Mouse (Mus musculus) spleen, postnatal 10 days (tissue): ENCODE data around the gene Krt33a.

ENCODE experiments used
- DNase-seq, 2 experiments: peaks; one replicate each; pipeline ENCODE4 v3.0.0; 2021 to 2022; ENCODE audit warnings: low spot score in 2 of 2

Gene Krt33a

DNA sequence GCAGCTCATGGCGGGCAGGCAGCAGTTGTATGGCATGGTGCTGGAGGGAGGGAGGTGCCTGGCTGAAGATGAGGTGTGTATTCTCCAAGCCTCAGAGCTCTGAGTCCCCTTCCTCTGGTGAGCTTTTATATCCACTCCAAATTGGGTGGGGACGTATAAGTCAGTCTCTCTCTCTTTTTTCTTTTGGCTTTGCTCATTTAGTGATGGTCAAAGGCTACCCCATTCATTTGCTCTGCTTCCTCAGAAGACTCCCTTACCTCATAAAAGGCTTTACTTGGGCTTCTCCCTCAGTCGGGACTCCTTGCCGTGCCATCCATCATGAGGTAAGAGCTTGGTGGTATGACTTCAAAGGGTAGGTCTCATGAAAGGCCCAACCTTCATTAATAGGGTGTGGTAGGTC, at the start of gene Krt33a:
Gene Krt33a (minus strand): TSS at position 101 of the 400 bp plus-strand sequence.
- no peak for DNase-seq

DNA sequence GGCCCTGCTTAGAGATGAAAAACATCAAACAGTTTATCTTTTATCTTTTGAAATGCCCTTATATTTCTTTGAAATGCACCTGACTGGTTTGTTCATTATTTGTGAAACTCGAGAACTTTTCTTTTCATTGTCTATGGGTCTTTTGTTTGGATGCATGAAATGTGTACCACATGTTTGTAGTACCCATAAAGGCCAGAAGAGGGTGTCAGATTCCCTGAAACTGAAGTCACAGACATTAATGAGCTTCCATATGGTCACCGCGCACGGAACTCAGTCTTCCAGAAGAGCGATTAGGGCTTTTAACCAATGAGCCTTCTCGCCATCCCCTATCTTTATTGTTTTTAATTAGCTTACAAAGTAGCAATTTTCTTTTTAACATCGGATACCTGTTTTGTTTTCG, 42.9 kb upstream of the Krt33a start:
- no peak for DNase-seq

DNA sequence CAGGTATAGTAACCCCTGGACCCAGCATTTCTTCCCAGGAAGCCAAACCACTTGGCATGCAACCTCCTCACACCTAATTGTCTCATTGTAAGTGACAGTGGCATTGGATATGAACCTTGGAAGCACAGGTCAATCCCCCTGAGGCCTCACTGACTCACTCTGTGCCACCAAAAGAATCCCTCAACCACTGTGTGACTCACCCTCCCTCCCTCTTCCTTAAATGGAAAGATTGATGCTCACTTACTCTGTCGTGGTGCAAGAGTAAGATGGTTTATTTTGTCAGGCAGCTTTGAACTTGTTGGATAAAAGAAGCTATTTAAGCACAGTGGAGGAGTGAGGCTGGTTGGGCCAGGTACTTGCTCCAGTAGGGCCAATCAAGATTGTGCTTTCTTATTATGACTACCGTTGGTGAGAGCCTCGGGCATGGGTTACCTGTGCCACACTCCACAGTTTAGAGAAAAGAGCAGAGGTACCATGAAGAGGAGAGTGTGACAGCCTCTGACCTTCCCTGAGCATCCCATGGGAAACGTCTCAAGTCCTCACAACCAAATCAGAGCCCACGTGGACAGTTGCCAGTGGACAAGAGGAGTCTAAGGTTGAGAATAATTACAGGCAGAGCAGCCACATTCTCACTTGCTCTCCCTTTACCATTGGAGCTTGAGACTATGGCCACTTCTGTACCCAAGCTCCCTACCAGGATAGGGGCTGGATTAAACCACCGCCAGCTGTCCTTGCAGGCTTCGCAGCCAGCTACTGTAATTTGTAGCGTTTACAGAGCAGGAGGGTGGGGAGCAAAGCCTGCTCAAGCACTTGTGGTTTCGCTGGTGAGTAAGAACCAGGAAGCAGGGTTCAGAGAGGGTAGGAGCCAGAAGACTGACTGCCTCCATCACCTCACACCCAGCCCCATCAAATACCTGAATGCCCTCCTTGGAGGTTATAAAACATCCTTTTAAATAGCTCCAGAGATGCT, 40.0 kb upstream of the Krt33a start:
- no peak for DNase-seq

DNA sequence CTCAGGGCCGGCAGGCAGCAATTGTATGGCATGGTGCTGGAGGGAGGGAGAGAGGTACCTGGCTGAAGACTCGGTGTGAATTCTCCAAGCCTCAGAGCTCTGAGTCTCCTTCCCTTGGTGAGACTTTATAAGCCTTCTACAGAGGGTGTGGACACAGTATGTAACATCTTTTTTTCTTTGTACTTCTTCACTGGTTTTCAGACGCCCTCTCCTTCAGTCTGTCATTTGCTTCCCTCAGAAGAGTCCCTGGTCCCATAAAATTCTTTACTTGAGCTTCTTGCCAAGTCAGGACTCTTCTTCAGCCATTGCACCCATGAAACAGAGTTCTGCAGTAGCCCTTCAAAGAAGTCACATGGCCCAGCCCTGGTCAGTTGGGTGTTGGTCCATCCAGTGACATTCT, 34.4 kb upstream of the Krt33a start, which contains the start of gene Krt31:
Gene Krt31 (minus strand): TSS at position 101 of the 400 bp plus-strand sequence.
- no peak for DNase-seq

DNA sequence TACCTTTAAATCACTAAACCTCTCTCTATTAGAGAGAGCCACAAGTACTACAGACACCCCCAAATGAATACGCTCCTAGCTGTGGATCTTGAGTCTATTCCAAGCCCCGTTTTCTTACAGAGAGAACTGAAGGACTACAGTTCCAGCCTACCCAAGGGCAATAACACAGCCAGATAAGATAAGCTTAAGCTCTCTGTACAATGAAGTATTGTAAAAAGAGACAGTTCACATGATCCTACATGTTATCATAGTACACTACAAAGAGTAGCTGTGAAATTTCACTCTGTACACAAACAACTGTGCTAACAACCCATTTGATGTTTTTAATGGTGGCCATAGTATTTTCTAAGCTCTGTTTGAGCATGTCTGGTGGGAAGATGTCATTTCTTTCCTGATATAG, 31.2 kb upstream of the Krt33a start:
- DNase-seq, result no peak

DNA sequence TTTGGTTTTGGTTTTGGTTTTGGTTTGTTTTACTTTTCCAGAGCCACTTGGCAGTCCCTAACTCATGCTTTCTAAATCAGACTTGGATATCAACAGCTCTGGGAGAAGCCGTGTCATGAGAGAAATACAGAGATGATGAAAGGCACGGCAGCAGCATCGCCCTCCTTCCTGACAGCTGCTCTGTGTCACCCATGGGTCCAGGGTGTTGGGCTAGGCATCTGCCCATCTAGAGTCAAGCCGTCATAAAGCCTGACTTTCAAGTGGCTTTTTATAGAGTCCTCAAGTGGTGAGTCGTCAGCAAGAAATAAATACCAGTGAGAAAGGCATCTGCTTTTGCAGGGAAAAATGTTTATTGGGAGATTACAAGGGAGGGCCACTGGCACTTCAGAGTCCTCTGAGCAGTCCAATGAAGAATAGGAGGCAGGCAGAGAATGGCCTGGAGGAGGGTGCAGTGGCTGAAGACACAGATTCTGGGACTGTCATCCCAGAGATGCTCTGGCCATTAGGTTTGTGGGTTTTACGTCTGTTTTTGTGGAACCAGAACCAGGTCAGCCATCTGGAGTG, 30.4 kb upstream of the Krt33a start:
- no peak for DNase-seq

DNA sequence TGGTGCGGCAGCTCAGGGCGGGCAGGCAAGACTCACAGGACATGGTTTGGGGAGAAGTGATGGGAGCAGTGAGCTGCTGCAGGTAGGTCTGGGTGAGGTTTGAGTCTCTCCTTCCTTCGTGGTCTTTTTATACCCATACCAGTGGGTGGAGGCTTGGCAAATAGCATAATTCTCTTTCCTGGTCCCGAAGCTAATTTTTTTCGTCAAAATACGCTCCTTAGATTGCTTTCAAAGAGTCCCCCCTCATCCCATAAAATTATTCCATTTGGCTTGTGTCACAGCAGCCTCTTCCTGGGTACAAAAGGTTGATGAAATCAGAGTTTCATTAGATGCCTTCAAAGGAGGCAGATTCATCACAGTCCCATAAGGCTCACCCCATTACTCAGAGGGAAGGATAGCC, 25.4 kb upstream of the Krt33a start, which contains the start of gene Krt34:
Gene Krt34 (minus strand): TSS at position 101 of the 400 bp plus-strand sequence.
- no peak for DNase-seq

DNA sequence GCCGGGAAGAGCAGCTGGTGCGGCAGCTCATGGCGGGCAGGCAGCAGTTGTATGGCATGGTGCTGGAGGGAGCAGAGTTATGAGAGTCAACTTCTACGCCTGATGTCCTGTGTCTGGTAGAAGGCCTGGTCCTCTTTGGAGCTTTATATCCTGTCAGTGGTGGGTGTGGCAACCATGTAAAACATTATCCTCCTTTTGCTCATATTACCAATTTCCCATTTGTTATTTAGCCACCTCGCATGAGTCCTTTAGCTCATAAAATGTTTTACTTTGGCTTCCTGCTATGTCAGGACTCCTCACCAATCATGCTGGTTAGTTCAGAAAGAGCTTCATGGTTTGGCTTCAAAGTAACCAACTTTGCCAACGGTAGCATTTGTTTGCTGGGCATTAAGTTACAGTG, 13.8 kb upstream of the Krt33a start, which contains the start of gene Krt33b:
Gene Krt33b (minus strand): TSS at position 101 of the 400 bp plus-strand sequence.
- no peak for DNase-seq

DNA sequence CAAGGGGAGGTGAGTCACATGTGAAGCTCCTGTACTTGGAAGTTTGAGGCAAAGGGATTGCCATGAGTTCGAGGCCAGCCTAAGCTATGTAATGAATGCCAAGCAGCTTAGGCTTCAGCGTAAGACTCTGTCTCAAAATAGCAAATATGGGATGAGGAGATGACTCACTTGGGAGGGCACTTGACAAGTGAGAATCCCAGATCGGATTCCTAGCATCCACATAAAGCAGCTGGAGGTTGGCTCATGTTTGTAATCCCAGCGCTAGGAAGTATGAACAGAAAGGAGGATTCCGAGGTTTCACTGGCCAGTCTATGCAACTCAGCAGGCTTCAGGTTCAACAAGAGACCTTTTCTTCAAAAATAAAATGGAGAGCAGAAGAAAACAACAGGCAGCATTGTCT, 5.4 kb upstream of the Krt33a start:
- no peak for DNase-seq

DNA sequence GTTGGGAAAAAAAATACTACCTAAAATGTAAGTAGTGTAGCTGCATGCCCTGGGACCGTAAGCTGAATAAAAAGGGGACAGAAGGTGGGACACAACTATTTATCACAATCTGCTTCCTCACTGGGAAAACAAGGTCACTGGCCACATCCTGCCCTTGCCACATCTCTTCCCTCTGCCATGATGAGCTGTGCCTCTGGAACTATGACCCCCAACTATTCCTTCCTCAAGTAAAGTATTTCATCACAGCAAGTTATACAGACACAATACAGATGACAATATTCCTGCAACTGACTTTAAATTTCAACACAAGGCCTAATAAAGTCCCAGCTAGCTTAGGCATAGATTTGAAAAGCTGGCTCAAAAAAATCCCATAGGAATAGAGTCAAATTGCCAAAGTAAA, 3.5 kb upstream of the Krt33a start:
- DNase-seq, result no peak

DNA sequence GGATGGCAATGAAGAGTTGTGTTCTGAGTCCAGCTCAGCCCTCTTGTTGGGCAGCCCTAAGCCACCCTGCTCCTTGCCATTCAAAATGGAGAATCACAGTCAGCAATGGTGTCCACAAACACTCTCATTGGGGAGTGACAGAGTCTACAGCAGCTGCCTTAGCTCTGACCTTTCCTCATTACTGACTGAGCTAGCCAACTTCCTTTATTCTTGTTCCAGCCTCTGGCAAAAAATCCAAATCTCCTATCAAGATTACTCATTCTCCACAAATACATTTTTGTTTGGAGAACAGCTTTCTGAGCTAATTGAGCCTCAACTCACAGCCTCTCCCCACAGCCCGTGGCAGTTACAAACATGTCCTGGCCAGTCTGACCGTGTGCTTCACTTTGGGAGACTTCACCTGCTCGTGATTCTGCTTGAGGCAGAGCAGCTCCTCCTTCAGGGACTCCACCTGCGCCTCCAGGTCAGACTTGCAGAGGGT, 2.3 kb downstream of the Krt33a start:
- no peak for DNase-seq

DNA sequence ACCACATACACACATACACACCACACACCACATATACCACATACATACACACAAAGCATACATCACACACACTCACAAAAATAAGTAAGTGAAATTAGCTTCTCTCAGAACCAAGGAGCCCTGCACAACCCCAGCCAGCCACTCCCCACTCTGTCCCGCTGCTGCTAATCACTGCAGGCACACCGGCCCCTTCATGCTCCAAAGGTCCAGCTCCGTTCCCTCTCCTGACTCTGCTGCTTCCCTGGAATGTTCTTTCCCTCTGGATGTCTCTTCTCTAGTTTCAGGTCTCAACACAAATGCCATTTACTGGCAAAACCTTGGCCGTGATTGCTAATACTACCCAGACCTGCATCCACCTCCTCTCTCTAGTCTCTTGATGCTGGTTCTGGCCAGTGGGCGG, 5.3 kb downstream of the Krt33a start:
- no peak for DNase-seq

DNA sequence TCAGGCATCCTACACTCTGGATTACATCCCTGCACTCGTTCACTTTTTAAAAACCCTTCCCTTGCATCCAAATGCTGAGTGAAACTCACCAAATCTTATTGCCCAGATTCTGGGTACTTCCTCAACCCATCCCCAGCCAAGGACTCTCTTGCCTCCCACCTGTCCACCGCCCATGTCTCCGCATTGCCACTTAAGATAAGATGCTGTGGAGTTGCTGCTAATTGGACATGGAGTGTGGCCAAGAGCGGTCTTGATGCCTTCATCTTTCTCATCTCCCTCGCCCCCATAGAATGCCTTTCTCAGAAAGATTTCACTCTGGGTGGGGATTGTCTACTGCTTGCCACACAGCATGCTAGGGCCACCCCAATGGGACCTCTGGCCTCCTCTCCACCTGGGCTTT, 7.7 kb downstream of the Krt33a start:
- no peak for DNase-seq

DNA sequence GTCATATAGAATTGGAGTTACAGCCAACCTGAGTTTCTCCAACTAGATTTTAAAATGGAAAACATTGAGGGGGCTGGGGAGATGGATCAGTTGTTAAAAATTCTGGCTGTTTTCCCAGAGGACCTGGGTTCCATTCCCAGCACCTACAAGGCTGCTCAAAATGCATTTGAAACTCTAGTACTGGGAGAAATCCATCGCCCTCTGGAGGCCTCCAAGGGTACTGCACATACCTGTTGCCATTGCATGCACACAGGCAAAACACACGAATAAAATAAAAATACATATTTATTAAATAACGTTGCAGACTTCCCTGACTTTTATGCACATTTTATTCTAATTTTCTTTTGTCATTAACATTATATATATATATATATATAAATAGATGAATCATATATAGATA, 9.4 kb downstream of the Krt33a start:
- no peak for DNase-seq

DNA sequence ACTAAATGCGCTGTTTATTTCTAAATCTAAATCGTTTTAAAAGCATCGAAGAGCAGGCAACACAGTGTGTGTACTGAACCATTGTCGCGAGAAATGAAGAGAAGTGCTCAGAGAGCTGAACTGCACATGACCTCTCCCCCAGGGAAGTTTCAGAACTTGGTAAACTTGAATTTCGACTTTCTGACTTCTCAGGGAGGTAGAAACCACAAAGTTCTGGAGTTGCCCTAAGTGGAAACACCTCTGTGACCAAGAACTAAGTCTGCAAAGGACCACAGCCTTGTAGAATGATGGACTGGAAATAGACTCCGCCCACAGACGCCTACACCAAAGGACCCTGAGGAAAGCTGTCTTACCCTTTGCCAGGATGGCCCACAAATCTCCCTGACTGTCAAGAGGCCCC, 10.1 kb downstream of the Krt33a start:
- no peak for DNase-seq

DNA sequence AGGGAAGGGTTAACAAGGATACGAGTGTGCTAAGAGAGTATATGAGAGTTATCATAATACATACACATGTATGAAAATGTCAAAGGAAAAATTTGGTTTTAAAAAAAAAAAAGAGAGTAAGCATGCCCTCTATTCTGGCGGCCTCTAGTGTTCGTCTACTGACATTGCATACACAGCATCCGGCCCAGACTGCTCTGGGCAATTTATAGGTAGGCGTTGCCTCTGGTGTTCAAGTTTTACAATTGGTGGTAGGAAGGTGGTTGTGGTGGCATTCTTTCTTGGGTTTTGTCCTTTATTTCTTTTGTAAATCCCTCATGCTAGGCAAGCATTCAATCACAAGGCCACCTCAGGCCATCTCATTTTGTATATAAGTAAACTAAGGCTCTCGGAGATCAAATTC, 11.2 kb downstream of the Krt33a start:
- DNase-seq, result peak in 1 of 2 experiments; percentile 29

DNA sequence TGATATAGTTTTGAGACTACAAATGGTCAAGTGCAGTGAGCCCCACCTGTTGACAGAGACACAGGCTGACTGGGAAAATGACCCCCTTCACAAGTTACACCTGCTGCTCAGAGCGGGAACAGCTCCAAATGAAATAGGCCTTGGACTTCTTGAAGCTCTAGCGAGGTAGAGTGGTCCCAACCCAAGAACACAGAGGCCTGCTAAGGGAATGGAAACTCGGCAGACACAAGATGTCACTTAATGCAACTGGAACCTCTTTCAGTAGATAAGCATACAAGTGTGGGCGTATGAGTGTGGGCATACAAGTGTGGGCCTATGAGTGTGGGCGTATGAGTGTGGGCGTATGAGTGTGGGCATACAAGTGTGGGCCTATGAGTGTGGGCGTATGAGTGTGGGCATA, 16.9 kb downstream of the Krt33a start:
- no peak for DNase-seq

DNA sequence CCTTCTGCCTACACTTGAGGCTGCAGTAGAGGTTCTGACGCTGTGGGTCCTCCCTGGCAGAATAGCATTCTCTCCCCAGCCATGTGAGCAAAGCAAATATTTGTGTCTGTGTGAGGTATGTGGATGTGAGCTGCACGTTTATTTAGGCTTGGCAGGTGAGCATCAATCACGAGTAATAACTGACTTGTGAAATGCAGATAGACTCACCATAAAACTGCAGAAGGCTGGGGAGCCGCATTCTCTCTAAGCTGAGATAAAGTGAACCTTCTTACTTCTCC, 21.7 kb downstream of the Krt33a start:
- no peak for DNase-seq

DNA sequence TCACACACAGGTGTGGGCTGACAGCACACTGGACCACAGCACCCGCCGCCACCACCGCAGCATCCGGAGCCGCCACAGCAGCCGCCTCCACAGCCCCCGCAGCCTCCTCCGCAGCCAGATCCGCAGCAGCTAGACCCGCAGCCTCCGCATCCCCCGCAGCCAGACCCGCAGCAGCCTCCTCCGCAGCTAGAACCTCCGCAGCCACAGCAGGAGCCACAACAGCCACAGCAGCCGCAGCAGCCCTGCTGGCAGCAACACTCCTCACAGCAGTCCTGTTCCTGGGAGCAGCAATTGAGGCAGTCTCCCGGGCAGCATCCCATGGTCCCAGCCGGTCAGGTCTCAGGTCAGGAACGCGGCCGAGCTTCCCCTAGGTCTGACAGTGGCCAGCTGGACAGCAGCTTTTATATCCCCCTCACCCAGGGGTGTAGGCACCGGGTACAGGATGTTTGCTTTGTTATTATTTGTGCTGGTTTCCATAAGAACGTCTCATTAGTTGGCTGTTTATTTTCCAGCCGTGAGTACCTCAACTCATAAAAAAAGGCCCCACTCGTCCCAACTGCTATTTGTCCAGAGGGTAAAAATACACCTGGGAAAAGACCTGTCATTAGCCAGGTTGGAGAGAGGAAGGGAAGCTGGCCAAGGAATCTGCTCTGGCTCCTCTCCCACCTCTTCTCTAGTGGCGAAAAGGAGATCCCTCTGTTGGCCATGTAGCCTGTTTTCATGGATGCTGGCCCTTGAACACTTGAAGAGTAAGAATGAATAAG, 22.2 kb downstream of the Krt33a start, which contains the start of gene Krtap17-1:
Gene Krtap17-1 (minus strand): TSS at position 375 of the 764 bp plus-strand sequence.
- DNase-seq, result no peak

DNA sequence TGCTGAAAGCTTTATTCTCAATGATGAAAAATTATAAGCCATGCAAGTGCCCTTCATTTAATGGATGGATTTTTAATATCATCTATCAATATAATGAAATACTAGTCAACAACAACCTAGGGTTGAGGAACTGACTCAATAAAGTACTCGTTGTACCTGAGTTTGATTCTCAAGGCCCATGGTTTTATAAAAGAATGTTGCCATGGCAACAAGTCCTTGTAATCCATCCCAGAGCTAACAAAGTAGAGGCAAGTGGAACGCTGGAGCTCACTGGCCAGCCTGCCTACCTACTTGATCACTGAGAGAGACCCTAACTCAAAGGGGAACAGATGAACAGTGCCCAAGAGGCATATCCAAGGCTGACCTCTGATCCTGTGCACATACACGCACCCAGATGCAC, 25.4 kb downstream of the Krt33a start:
- DNase-seq, result no peak

DNA sequence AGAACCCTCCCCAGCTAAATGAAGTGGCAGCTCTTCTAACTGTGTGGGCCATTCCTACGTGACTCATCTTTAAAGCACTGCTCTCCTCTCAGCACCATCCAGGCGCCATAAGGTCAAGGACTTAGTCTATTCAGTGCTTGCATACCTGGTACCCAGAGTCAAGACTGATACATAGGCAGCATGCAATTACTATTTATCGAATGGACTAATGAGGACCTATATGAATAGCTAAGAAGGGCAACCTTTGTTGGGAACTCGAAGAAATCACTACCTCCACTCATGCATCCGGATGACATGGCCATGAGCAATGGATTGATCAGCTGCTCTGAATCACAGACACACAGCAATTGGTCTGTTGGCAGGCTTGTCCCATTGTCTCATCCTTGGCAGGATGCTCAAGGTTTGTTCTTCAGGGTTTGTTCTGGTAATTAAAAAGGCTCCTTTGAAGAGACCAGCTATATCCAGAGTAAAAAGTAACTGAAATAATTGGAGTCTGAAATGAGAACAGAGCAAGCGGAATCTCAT, 26.1 kb downstream of the Krt33a start:
- DNase-seq, result no peak

DNA sequence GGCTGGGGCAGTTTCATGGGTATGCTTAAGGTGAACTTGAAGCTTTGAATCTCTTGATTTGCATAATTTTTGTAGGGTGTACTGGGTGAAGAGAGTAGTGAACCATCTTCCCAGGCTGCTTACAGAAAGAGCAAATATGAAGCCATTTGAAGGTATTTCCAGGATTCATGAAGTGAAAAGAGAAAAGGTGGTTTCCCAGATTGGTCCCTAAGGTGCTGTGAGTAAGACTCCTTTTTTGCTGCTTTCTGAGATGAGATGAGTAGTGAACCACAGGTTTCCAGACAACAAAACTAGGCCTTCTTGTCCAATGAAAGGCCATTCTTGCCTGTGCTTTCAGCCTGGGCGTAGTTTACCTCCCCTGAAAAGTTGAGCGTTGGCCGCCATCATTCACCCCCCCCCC, 27.5 kb downstream of the Krt33a start:
- DNase-seq, result no peak
